12 mouse cellular contexts compared by ENCODE assay signal in genomic region chr14:26557581-26557980, GRCm38 (mm10). TPM values are rescaled to one million over a fixed set of nuclear protein-coding genes. Genes with fewer than 3 reads are reported as not detected.
DNase-seq lines count a peak whose midpoint lies in the region; ATAC-seq and TF ChIP-seq lines count a peak whose summit lies in the region.
"Had no signal": no experiment of that assay in that cellular context is flagged by ENCODE, and none has a peak within 500 bp of the region (broad histone marks: within the 10 kb centered on the region; RNA-seq: fewer than 3 reads in every experiment).

No protein-coding gene starts in this region.

- H3K9ac ChIP-seq in lung, embryonic 14.5 days = no peak overlapping the region
- H3K9ac ChIP-seq: hindbrain, embryonic 14.5 days had no signal

- no peak overlapping the region for H3K4me2 ChIP-seq in lung, embryonic 14.5 days
- H3K4me2 ChIP-seq: hindbrain, embryonic 14.5 days had no signal

- H3K27ac ChIP-seq in lung, embryonic 14.5 days (ENCODE audit: low read depth) = no peak overlapping the region
- H3K27ac ChIP-seq: hindbrain, embryonic 14.5 days; layer of hippocampus, adult 2 months had no signal

- DNase-seq in lung, embryonic 14.5 days = peak; percentile 56
- no peak for DNase-seq in lung, postnatal 14 days
- peak; percentile 46 for DNase-seq in embryo, embryonic 10.5 days (ENCODE audit: low spot score)
- peak; percentile 34 for DNase-seq in kidney, postnatal 10 days
- DNase-seq in cerebellum, adult 9-10 months = no peak
- no peak for DNase-seq in right cerebral cortex, postnatal 36 days (ENCODE audit: low spot score in 2 of 2)
- DNase-seq: cerebellum, postnatal 10 days; liver had no signal

- no peak for ATAC-seq in lung, embryonic 14.5 days (ENCODE audit: insufficient read depth)
- no peak for ATAC-seq in megakaryocyte, adult 5-6 weeks (ENCODE audit: poor library complexity, severe bottlenecking)

- H3K36me3 ChIP-seq in lung, embryonic 14.5 days (ENCODE audit: insufficient read depth) = no peaks in the 10 kb centered on the region

- H3K4me1 ChIP-seq in lung, embryonic 14.5 days (ENCODE audit: insufficient read depth) = no peaks in the 10 kb centered on the region

- H3K27me3 ChIP-seq in lung, embryonic 14.5 days (ENCODE audit: insufficient read depth, low read length) = no peaks in the 10 kb centered on the region
- H3K27me3 ChIP-seq: CH12.LX had no signal

- H3K4me3 ChIP-seq in lung, embryonic 14.5 days (ENCODE audit: low read depth, low read length) = no peak overlapping the region
- H3K4me3 ChIP-seq: layer of hippocampus, adult 2 months had no signal

- WGBS in lung, embryonic 14.5 days = 16% methylated on average over 1 of the region's 1 CpGs

- no peaks in the 10 kb centered on the region for H3K9me3 ChIP-seq in lung, embryonic 14.5 days (ENCODE audit: low read depth, low read length)

- TF ChIP-seq CTCF in lung, embryonic 14.5 days (IDR thresholded peaks at IDR 0.05; ENCODE audit: low read depth) = no peak

RNA-seq across cellular contexts. Expression of gene Dennd6a, which starts 16.1 kb away (rescaled TPM):
- 38.9 and 39.1 TPM in 2 replicates for polyA plus RNA-seq in lung, embryonic 14.5 days (2014; fragmentation: Nextera tagmentation; extraction: Ambion mirVana)
- total RNA-seq in megakaryocyte, adult 5-6 weeks (2015) = 28.0 and 34.6 TPM in 2 replicates
- 30.3 and 30.5 TPM in 2 replicates for total RNA-seq in megakaryocyte, adult 5-6 weeks (2017)

RNA-seq across cellular contexts. Expression of gene Slmap, which starts 22.9 kb away (rescaled TPM):
- 30.1 and 31.4 TPM in 2 replicates for polyA plus RNA-seq in lung, embryonic 14.5 days (2014; fragmentation: Nextera tagmentation; extraction: Ambion mirVana)
- total RNA-seq in megakaryocyte, adult 5-6 weeks (2015) = 66.9 and 76.8 TPM in 2 replicates
- total RNA-seq in megakaryocyte, adult 5-6 weeks (2017) = 68.6 and 71.2 TPM in 2 replicates

Comparison
In these comparisons a context has a peak if more than half of its experiments do, and no peak if none do; other contexts are left out.
1. DNase-seq: peak in lung, embryonic 14.5 days (single experiment), embryo, embryonic 10.5 days (single experiment) and kidney, postnatal 10 days (single experiment); none in lung, postnatal 14 days (single experiment), cerebellum, adult 9-10 months (single experiment) and right cerebral cortex, postnatal 36 days (0 of 2).